Mouse (Mus musculus) hindbrain, embryonic 13.5 days (tissue): ENCODE measurements around the gene Tbc1d23. TPM values are rescaled to one million over a fixed set of nuclear protein-coding genes. Genes with fewer than 3 reads are reported as not detected.

Experiments used
- polyA plus RNA-seq: library from polyadenylated mRNA; unstranded; fragments of >200 nt; fragmentation: Nextera tagmentation; extraction: Ambion mirVana; gene quantifications from 2 replicates; pipeline ENCODE4 v1.2.1, GENCODE M21; 2015

Gene Tbc1d23
- polyA plus RNA-seq, 1 experiment from 2014 or later = 29.0 TPM

Other genes with a start within 250 kb of the Tbc1d23 start
- 0.08 and 0.17 TPM in 2 replicates for gene Tmem45a2, start 160.1 kb downstream of the Tbc1d23 start, polyA plus RNA-seq
- 54.6 and 54.7 TPM in 2 replicates for gene Tomm70a, start 109.8 kb downstream of the Tbc1d23 start, polyA plus RNA-seq
- 39.9 and 45.0 TPM in 2 replicates for gene Nit2, start 64.2 kb downstream of the Tbc1d23 start, polyA plus RNA-seq
- 0.12 and 0.18 TPM in 2 replicates for gene Tmem30c, start 61.4 kb upstream of the Tbc1d23 start, polyA plus RNA-seq
- 3.3 and 3.6 TPM in 2 replicates for gene Filip1l, start 121.6 kb upstream of the Tbc1d23 start, polyA plus RNA-seq